8 mouse cellular contexts compared by ENCODE assay signal in the genomic region with DNA sequence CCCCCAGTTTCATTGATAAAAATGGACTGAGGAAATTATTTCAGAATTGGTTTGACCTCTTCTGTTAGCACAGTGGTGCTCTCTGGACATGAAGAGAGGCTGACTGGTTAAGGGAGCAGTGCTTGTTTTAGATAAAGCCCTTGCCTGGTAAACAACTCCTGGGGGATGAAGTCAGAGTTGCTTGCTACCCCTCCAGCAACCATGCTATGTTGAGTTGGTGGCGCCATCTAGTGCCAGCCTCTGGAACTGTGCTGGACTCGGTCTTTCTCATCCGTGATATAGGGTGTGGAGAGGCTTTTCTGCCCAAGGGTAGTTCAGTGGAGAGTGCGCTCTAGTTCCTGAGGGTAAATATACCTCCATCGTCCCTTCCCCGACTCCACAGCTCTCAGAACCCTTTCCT. TPM values are rescaled to one million over a fixed set of nuclear protein-coding genes. Genes with fewer than 3 reads are reported as not detected.
DNase-seq lines count a peak whose midpoint lies in the region; ATAC-seq lines count a peak whose summit lies in the region.

No protein-coding gene starts in this region.

- H3K9me3 ChIP-seq in hindbrain, embryonic 14.5 days (ENCODE audit: control insufficient read depth, low read length) = no peaks in the 10 kb centered on the region
- no peaks in the 10 kb centered on the region for H3K9me3 ChIP-seq in hindbrain, embryonic 12.5 days (replicated peaks)
- H3K9me3 ChIP-seq in forebrain, embryonic 11.5 days (ENCODE audit: control insufficient read depth, low read length) = no peaks in the 10 kb centered on the region
- H3K9me3 ChIP-seq in stomach, embryonic 16.5 days (replicated peaks; ENCODE audit: control insufficient read depth, low read length) = no peaks in the 10 kb centered on the region

- H3K27me3 ChIP-seq in hindbrain, embryonic 14.5 days (ENCODE audit: control insufficient read depth, insufficient read depth, low read length) = no peaks in the 10 kb centered on the region
- H3K27me3 ChIP-seq in hindbrain, embryonic 12.5 days = no peaks in the 10 kb centered on the region
- no peaks in the 10 kb centered on the region for H3K27me3 ChIP-seq in forebrain, embryonic 11.5 days (ENCODE audit: control insufficient read depth, insufficient read depth, low read length)
- no peaks in the 10 kb centered on the region for H3K27me3 ChIP-seq in stomach, embryonic 16.5 days (ENCODE audit: control insufficient read depth, insufficient read depth, low read length)

- ATAC-seq in hindbrain, embryonic 14.5 days (ENCODE audit: low FRiP score) = no peak
- ATAC-seq in hindbrain, embryonic 12.5 days (ENCODE audit: low FRiP score) = no peak
- ATAC-seq in forebrain, embryonic 11.5 days (replicated peaks; ENCODE audit: low FRiP score) = 0 out of 2 replicates have a peak, but pooled peaks have one; percentile 14
- ATAC-seq in monocyte, adult 5-6 weeks (replicated peaks; ENCODE audit: insufficient number of reproducible peaks, low FRiP score, low TSS enrichment, poor library complexity, severe bottlenecking) = peak; percentile 57
- ATAC-seq in stomach, embryonic 16.5 days (ENCODE audit: insufficient read depth, low FRiP score) = peak; percentile 22; the same call in 1 of the 2 replicates

- DNase-seq in hindbrain, embryonic 14.5 days (ENCODE audit: low spot score) = peak; percentile 62
- DNase-seq in brain, adult 2 months (ENCODE audit: low read depth, low spot score) = peak; percentile 76
- peak; percentile 87 for DNase-seq in forebrain, embryonic 11.5 days (ENCODE audit: low spot score)
- peak; percentile 88 to 94 for DNase-seq in heart, postnatal 36 days
- DNase-seq in left cerebral cortex, postnatal 36 days (ENCODE audit: low spot score in 2 of 2) = peak; percentile 62 to 72

- no peak overlapping the region for H3K4me2 ChIP-seq in hindbrain, embryonic 14.5 days (replicated peaks)
- no peak overlapping the region for H3K4me2 ChIP-seq in hindbrain, embryonic 12.5 days (replicated peaks)
- H3K4me2 ChIP-seq in forebrain, embryonic 11.5 days (ENCODE audit: low read depth, low read length, severe bottlenecking) = no peak overlapping the region
- no peak overlapping the region for H3K4me2 ChIP-seq in stomach, embryonic 16.5 days (ENCODE audit: low read depth, low read length)

- no peak overlapping the region for H3K4me3 ChIP-seq in hindbrain, embryonic 14.5 days (replicated peaks; ENCODE audit: low read length)
- H3K4me3 ChIP-seq in hindbrain, embryonic 12.5 days = no peak overlapping the region
- H3K4me3 ChIP-seq in forebrain, embryonic 11.5 days (ENCODE audit: low read depth, low read length) = no peak overlapping the region
- no peak overlapping the region for H3K4me3 ChIP-seq in stomach, embryonic 16.5 days (replicated peaks; ENCODE audit: low read length)

- no peak overlapping the region for H3K9ac ChIP-seq in hindbrain, embryonic 14.5 days
- no peak overlapping the region for H3K9ac ChIP-seq in hindbrain, embryonic 12.5 days
- no peak overlapping the region for H3K9ac ChIP-seq in forebrain, embryonic 11.5 days (ENCODE audit: low read length)
- no peak overlapping the region for H3K9ac ChIP-seq in stomach, embryonic 16.5 days (ENCODE audit: low read length)

- H3K27ac ChIP-seq in hindbrain, embryonic 14.5 days = no peak overlapping the region
- no peak overlapping the region for H3K27ac ChIP-seq in hindbrain, embryonic 12.5 days
- H3K27ac ChIP-seq in forebrain, embryonic 11.5 days (ENCODE audit: low read depth, low read length) = no peak overlapping the region
- no peak overlapping the region for H3K27ac ChIP-seq in stomach, embryonic 16.5 days (ENCODE audit: low read length)

- no peaks in the 10 kb centered on the region for H3K36me3 ChIP-seq in hindbrain, embryonic 14.5 days (replicated peaks; ENCODE audit: control insufficient read depth, insufficient read depth)
- no peaks in the 10 kb centered on the region for H3K36me3 ChIP-seq in hindbrain, embryonic 12.5 days
- H3K36me3 ChIP-seq in forebrain, embryonic 11.5 days (ENCODE audit: control insufficient read depth, insufficient read depth, low read length) = no peaks in the 10 kb centered on the region
- no peaks in the 10 kb centered on the region for H3K36me3 ChIP-seq in stomach, embryonic 16.5 days (ENCODE audit: control insufficient read depth, insufficient read depth, low read length)

- intact Hi-C loops in heart, postnatal 36 days (cut with DNase I) = loop anchor here (1.0 to 10.0 kb wide), 4 partner anchors 95 to 324 kb away; no protein-coding TSS in a partner anchor
- intact Hi-C loops in left cerebral cortex, postnatal 36 days (cut with DNase I) = loop anchor here (5.0 to 10.0 kb wide), 3 partner anchors 157 to 289 kb away; no protein-coding TSS in a partner anchor

- peaks cover 53% of the 10 kb centered on the region for H3K4me1 ChIP-seq in hindbrain, embryonic 14.5 days (replicated peaks; ENCODE audit: control insufficient read depth, insufficient read depth, low read length)
- H3K4me1 ChIP-seq in hindbrain, embryonic 12.5 days = peaks cover 73% of the 10 kb centered on the region
- peaks cover 39% of the 10 kb centered on the region for H3K4me1 ChIP-seq in forebrain, embryonic 11.5 days (replicated peaks; ENCODE audit: control insufficient read depth, insufficient read depth, low read length)
- peaks cover 28% of the 10 kb centered on the region for H3K4me1 ChIP-seq in stomach, embryonic 16.5 days (ENCODE audit: control insufficient read depth, insufficient read depth, low read length)

- 37% methylated on average over 6 of the region's 6 CpGs for WGBS in hindbrain, embryonic 14.5 days
- WGBS in hindbrain, embryonic 12.5 days = 25% methylated on average over 6 of the region's 6 CpGs
- 25% methylated on average over 6 of the region's 6 CpGs for WGBS in forebrain, embryonic 11.5 days
- WGBS in stomach, embryonic 16.5 days = 45% methylated on average over 6 of the region's 6 CpGs

RNA-seq across cellular contexts. Expression of gene Bach2, which starts 9.6 kb away (rescaled TPM):
- 27.7 and 31.5 TPM in 2 replicates for polyA plus RNA-seq in hindbrain, embryonic 14.5 days (2014; fragmentation: Nextera tagmentation; extraction: Ambion mirVana)
- polyA plus RNA-seq in hindbrain, embryonic 12.5 days (2016; fragmentation: Nextera tagmentation; extraction: Ambion mirVana) = 25.4 and 27.3 TPM in 2 replicates
- polyA plus RNA-seq in forebrain, embryonic 11.5 days (2014; fragmentation: Nextera tagmentation; extraction: Ambion mirVana) = 16.2 and 17.3 TPM in 2 replicates
- 1 to 10 TPM; 5.4 to 6.4 TPM for total RNA-seq in heart, postnatal 36 days (2021)
- total RNA-seq in left cerebral cortex, postnatal 36 days (2021) = 10 to 100 TPM; 12.6 to 16.0 TPM
- 3.0 to 31.8 TPM (median 7.1 TPM) in 3 replicates for total RNA-seq in monocyte, adult 5-6 weeks (2017)
- 3.5 and 3.9 TPM in 2 replicates for polyA plus RNA-seq in stomach, embryonic 16.5 days (2015; fragmentation: Nextera tagmentation; extraction: Ambion mirVana)

Comparison
In these comparisons a context has a peak if more than half of its experiments do, and no peak if none do; other contexts are left out.
1. ATAC-seq: peak in forebrain, embryonic 11.5 days (single experiment), monocyte, adult 5-6 weeks (single experiment) and stomach, embryonic 16.5 days (single experiment); none in hindbrain, embryonic 14.5 days (single experiment) and hindbrain, embryonic 12.5 days (single experiment).
2. Peak in every context shown above with its lines, with median percentiles within 50 percentile points of each other: DNase-seq.